Mouse (Mus musculus): ENCODE measurements at regions not wholly inside any gene's neighbourhood (a gene's known extent, or its start where the extent isn't known, plus 50 kb on each side); places are given as distances from the start of the nearest gene placed in this dataset.

DNA sequence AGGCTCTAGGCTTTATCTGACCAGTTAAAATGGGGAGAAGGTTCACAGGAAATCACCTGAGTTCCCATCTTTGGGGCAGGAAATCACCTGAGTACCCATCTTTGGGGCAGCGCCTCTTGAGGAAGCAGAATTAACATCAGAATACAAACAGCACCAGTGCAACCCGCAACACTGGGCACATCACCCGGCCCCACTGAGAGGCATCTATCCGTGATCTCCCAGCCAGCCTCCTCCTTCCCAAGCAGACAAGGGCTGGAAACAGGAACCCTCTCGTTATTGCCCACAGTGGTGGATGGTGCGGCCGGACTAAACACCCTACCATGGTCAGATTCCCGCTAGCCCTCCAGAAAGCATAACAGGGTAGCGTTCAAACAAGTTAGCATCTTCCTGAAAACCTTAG is 57.3 kb upstream of the Top1 start:
- H3K4me2 ChIP-seq (ENCODE audit: low read depth, low read length) = no peak overlapping the region
- H3K9me3 ChIP-seq (ENCODE audit: control insufficient read depth, low read length) = no peaks in the 10 kb centered on the region
- H3K9ac ChIP-seq (ENCODE audit: low read depth, low read length) = no peak overlapping the region
- no peaks in the 10 kb centered on the region for H3K27me3 ChIP-seq (replicated peaks; ENCODE audit: control insufficient read depth, insufficient read depth, low read length)
- H3K4me3 ChIP-seq (ENCODE audit: low read length) = no peak overlapping the region
- H3K27ac ChIP-seq (ENCODE audit: low read length) = no peak overlapping the region
- WGBS = 92% methylated on average over 9 of the region's 9 CpGs
- H3K36me3 ChIP-seq (ENCODE audit: control insufficient read depth, insufficient read depth, low read length) = no peaks in the 10 kb centered on the region
- no peaks in the 10 kb centered on the region for H3K4me1 ChIP-seq (ENCODE audit: control insufficient read depth, insufficient read depth, low read length)
- no peak for ATAC-seq

DNA sequence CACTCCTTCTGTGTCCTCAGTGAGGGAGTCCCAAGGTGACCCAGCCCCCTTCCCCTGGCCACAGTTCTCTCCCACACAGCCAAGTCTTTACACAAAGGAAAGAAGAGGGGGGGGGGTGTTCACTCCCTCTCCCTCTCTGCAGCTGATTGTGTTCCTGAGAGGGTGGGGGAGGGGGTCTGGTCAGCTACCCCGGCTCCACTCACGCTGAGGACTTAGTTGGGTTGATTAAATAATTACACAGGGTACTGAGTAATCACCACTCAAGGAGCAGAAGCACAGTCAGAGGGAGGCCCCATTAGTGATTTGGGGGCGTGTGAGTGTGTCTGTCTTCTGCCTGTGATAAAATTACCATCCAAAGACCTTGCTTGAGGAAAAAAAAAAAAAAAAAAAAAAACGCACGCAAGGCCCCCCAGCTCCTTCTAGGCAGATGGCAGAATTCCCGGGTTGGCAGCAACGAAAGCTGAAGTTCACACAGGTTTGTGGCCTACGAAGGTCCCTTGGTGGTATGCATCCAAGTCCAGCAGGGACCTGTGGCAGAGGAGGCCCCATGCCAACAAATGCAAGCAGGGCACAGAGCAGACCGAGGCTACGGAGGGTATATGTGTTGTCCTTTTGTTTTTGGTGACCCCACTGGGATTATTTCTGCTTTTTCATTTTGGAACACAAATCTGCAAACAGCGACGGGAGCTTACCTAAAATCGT is 55.3 kb upstream of the Top1 start:
- ATAC-seq = no peak
- H3K27me3 ChIP-seq (replicated peaks; ENCODE audit: control insufficient read depth, insufficient read depth, low read length) = no peaks in the 10 kb centered on the region
- WGBS = 49% methylated on average over 13 of the region's 13 CpGs
- H3K4me3 ChIP-seq (ENCODE audit: low read length) = no peak overlapping the region
- H3K9me3 ChIP-seq (ENCODE audit: control insufficient read depth, low read length) = no peaks in the 10 kb centered on the region
- H3K4me1 ChIP-seq (ENCODE audit: control insufficient read depth, insufficient read depth, low read length) = no peaks in the 10 kb centered on the region
- no peak overlapping the region for H3K27ac ChIP-seq (ENCODE audit: low read length)
- no peak overlapping the region for H3K4me2 ChIP-seq (ENCODE audit: low read depth, low read length)
- H3K9ac ChIP-seq (ENCODE audit: low read depth, low read length) = no peak overlapping the region
- H3K36me3 ChIP-seq (ENCODE audit: control insufficient read depth, insufficient read depth, low read length) = no peaks in the 10 kb centered on the region

DNA sequence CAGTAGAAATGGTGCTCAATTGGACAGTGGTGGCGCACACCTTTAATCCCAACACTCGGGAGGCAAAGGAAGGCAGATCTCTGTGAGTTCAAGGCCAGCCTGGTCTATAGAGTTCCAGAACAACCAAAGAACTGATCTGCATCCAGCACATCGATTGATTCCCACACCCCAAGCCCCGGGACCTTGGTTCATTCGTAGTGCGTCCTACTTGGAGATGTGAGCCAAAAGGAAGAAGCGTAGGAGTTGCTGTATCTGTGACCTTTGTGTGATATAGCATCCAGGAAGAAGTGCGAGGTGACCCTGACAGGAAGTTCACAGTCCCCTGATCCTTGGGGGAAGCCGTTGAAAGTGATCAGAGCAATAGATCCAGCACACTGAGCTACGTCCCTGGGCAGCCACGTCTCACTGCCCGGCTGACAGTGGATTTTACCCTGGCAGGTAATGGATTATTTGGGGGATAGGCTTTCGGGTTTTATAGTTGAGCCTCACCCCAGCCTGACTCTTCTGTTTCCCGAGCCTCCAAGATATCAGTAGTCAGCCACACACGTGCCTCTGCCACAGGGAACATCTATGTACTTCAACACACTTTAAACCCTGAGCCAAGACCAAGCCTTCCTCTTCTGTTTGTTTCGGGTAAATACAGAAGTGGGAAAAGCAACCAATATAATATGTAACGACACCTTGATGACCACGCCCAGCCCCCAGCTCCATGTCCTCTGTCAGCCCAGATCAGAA is 54.1 kb upstream of the Top1 start:
- Histone ChIP-seq H3K9me3 (ENCODE audit: control insufficient read depth, low read length) (no peaks in the 10 kb centered on the region), H3K4me2 (ENCODE audit: low read depth, low read length) (no peak overlapping the region), H3K4me1 (ENCODE audit: control insufficient read depth, insufficient read depth, low read length) (no peaks in the 10 kb centered on the region), H3K36me3 (ENCODE audit: control insufficient read depth, insufficient read depth, low read length) (no peaks in the 10 kb centered on the region), H3K27me3 (replicated peaks; ENCODE audit: control insufficient read depth, insufficient read depth, low read length) (no peaks in the 10 kb centered on the region), H3K4me3 (ENCODE audit: low read length) (no peak overlapping the region), H3K27ac (ENCODE audit: low read length) (no peak overlapping the region), H3K9ac (ENCODE audit: low read depth, low read length) (no peak overlapping the region)
- no peak for ATAC-seq
- WGBS = 82% methylated on average over 18 of the region's 18 CpGs

DNA sequence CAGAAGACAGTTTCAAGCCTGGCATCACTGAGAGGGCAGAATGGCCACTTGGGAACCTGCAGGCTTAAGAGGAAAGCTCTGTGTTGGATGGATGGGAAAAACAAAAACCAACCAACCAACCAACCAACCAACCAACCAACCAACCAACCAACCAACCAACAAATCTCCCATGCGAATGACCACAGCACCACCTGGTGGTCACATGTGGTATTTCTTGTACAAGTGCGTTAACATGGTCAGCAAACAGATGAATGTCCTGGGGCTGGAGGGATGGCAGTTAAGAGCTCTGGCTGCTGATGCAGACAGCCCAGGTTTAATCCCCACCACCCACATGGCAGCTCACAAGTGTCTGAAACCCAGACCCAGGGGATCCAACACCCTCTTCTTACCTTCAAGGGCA is 52.7 kb upstream of the Top1 start:
- ATAC-seq = no peak

More for the DNA sequence above, 52.7 kb upstream of the Top1 start:
- Histone ChIP-seq H3K9me3 (ENCODE audit: control insufficient read depth, low read length) (no peaks in the 10 kb centered on the region), H3K4me3 (ENCODE audit: low read length) (no peak overlapping the region), H3K4me1 (ENCODE audit: control insufficient read depth, insufficient read depth, low read length) (peaks cover 1% of the 10 kb centered on the region; the same call in 1 of the 2 replicates), H3K27me3 (replicated peaks; ENCODE audit: control insufficient read depth, insufficient read depth, low read length) (no peaks in the 10 kb centered on the region), H3K36me3 (ENCODE audit: control insufficient read depth, insufficient read depth, low read length) (no peaks in the 10 kb centered on the region), H3K9ac (ENCODE audit: low read depth, low read length) (no peak overlapping the region), H3K4me2 (ENCODE audit: low read depth, low read length) (no peak overlapping the region), H3K27ac (ENCODE audit: low read length) (no peak overlapping the region)
- 6% methylated on average over 2 of the region's 2 CpGs for WGBS
